Mouse (Mus musculus) midbrain, embryonic 13.5 days (tissue): ENCODE results near the gene Ubald1. TPM values are rescaled to one million over a fixed set of nuclear protein-coding genes. Genes with fewer than 3 reads are reported as not detected.

Experiments used
- ATAC-seq: fragments of 200-750 bp; cut with Nextera tagmentation; 2 replicates; pipeline ENCODE4 v1.8.0; 2017; ENCODE audit warnings: mild to moderate bottlenecking, moderate TSS enrichment, moderate library complexity
- H3K27ac ChIP-seq: fragments of 300-500 bp; sonication (generic); 2 replicates; pipeline ENCODE4 v1.5.1; 2015; ENCODE audit warnings: inconsistent platforms, mild to moderate bottlenecking, moderate library complexity
- H3K27me3 ChIP-seq: fragments of 300-500 bp; sonication (generic); 2 replicates; pipeline ENCODE4 v1.6.1; 2015; ENCODE audit warnings: mild to moderate bottlenecking, inconsistent platforms
- H3K36me3 ChIP-seq: fragments of 300-500 bp; sonication (generic); 2 replicates; pipeline ENCODE4 v1.6.1; 2015; ENCODE audit warnings: mild to moderate bottlenecking, inconsistent platforms
- H3K4me1 ChIP-seq: fragments of 300-500 bp; sonication (generic); replicated peaks from 2 replicates; pipeline ENCODE4 v1.6.1; 2015; ENCODE audit warnings: inconsistent platforms
- H3K4me2 ChIP-seq: fragments of 300-500 bp; sonication (generic); replicated peaks from 2 replicates; pipeline ENCODE4 v1.6.1; 2015; ENCODE audit warnings: moderate library complexity, mild to moderate bottlenecking, inconsistent platforms
- H3K4me3 ChIP-seq: fragments of 300-500 bp; sonication (generic); replicated peaks from 2 replicates; pipeline ENCODE4 v1.5.1; 2015; ENCODE audit warnings: mild to moderate bottlenecking, inconsistent platforms
- H3K9ac ChIP-seq: fragments of 300-500 bp; sonication (generic); replicated peaks from 2 replicates; pipeline ENCODE4 v1.6.1; 2015; ENCODE audit warnings: mild to moderate bottlenecking, inconsistent platforms
- H3K9me3 ChIP-seq: fragments of 300-500 bp; sonication (generic); 2 replicates; pipeline ENCODE4 v1.6.1; 2016; ENCODE audit warnings: mild to moderate bottlenecking, inconsistent platforms
- WGBS: fragments of 180-500 bp; shearing (Covaris S2); methylation state at CpG from one replicate; pipeline ENCODE4 v1.1.7; 2015; 5-methylcytosine and 5-hydroxymethylcytosine counted together
- polyA plus RNA-seq: library from polyadenylated mRNA; unstranded; fragments of >200 nt; fragmentation: Nextera tagmentation; extraction: Ambion mirVana; gene quantifications from 2 replicates; pipeline ENCODE4 v1.2.1, GENCODE M21; 2015

Gene Ubald1
- polyA plus RNA-seq, 1 experiment from 2014 or later: 46.2 TPM

DNA sequence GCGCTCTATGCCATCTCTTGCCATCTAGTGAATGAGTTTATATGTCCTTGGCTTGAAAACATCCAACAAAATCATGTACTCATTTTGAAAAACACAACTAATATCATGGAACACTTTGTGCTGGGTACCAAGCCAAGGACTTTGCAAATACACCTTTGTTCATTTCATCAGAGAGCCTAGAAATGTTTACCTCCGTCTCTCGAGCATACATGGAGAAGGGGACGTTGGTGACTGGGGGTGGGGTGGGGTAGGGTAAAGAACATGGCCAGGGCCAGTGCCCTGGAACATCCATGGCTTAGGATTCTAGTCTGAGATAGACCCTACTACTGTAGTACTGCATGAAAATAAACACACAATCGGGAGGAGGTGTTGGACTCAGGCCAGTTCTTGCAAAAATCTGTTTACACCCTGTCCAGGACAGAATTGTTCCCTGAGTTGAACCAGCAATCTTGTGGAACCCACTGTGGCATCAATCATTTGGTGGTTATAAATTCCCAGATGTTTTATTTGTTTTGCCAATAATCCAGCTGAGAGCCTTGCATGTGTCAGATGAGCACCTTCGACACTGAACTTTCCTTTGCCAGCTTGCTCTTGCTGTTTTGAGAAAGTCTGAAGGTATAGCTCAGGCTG is 50.7 kb downstream of the Ubald1 start:
- H3K4me2 ChIP-seq: no peak overlapping the region
- no peaks in the 10 kb centered on the region for H3K4me1 ChIP-seq
- no peak overlapping the region for H3K27ac ChIP-seq
- H3K9me3 ChIP-seq: no peaks in the 10 kb centered on the region
- H3K4me3 ChIP-seq: no peak overlapping the region
- ATAC-seq: no peak
- no peaks in the 10 kb centered on the region for H3K36me3 ChIP-seq
- no peaks in the 10 kb centered on the region for H3K27me3 ChIP-seq
- 89% methylated on average over 6 of the region's 6 CpGs for WGBS
- no peak overlapping the region for H3K9ac ChIP-seq

DNA sequence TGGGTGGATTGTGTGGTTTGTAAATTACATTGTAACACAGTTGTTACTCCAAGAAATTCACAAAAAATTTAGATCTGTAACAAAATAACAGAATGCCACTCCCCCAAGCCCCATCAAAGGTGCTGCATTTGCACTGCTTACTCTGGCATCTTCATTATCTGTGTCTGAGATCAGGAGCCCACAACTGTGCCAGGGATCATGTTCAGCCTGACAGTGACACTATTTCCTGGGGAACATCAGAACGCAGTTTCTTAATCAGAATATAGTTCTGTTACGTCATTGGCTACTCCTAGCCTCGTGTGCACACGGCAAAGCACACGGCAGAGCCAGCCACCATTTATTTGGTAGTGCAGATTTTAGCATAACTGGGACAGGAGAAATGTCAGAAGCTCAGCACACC is 52.5 kb downstream of the Ubald1 start:
- Histone ChIP-seq H3K27me3 (no peaks in the 10 kb centered on the region), H3K4me1 (no peaks in the 10 kb centered on the region), H3K4me2 (no peak overlapping the region), H3K4me3 (no peak overlapping the region), H3K36me3 (no peaks in the 10 kb centered on the region), H3K9ac (no peak overlapping the region), H3K9me3 (no peaks in the 10 kb centered on the region), H3K27ac (no peak overlapping the region)
- 92% methylated on average over 5 of the region's 5 CpGs for WGBS
- no peak for ATAC-seq

Other genes with a start within 250 kb of the Ubald1 start
- gene Vasn, start 240.4 kb downstream of the Ubald1 start, polyA plus RNA-seq: 3.2 and 4.6 TPM in 2 replicates
- gene Dnaja3, start 240.3 kb downstream of the Ubald1 start, polyA plus RNA-seq: 50.5 and 54.3 TPM in 2 replicates
- 25.1 and 26.5 TPM in 2 replicates for gene Coro7, start 200.5 kb downstream of the Ubald1 start, polyA plus RNA-seq
- gene Nmral1, start 161.0 kb downstream of the Ubald1 start, polyA plus RNA-seq: 102 and 104 TPM in 2 replicates
- gene Hmox2, start 154.0 kb downstream of the Ubald1 start, polyA plus RNA-seq: 81.8 and 87.6 TPM in 2 replicates
- gene Cdip1, start 90.0 kb downstream of the Ubald1 start, polyA plus RNA-seq: 108 and 109 TPM in 2 replicates
- gene 4930562C15Rik, start 44.9 kb downstream of the Ubald1 start, polyA plus RNA-seq: 0.40 and 0.50 TPM in 2 replicates
- gene Mgrn1, start 5.9 kb upstream of the Ubald1 start, polyA plus RNA-seq: 100 and 101 TPM in 2 replicates
- 130 and 131 TPM in 2 replicates for gene Nudt16l1, start 58.4 kb upstream of the Ubald1 start, polyA plus RNA-seq
- gene Anks3, start 83.9 kb upstream of the Ubald1 start, polyA plus RNA-seq: 79.1 and 85.4 TPM in 2 replicates
- gene Sept12, start 117.5 kb upstream of the Ubald1 start, polyA plus RNA-seq: not detected in 2 replicates
- 0.81 TPM in 1 of 2 replicates, not detected in the other for gene Smim22, start 127.0 kb upstream of the Ubald1 start, polyA plus RNA-seq
- 137 and 139 TPM in 2 replicates for gene Rogdi, start 133.2 kb upstream of the Ubald1 start, polyA plus RNA-seq
- 228 and 230 TPM in 2 replicates for gene Glyr1, start 169.5 kb upstream of the Ubald1 start, polyA plus RNA-seq
- gene Ubn1, start 169.7 kb upstream of the Ubald1 start, polyA plus RNA-seq: 17.6 and 19.6 TPM in 2 replicates